Mouse (Mus musculus): Measurements from ENCODE around the gene Cbfa2t2.

DNA sequence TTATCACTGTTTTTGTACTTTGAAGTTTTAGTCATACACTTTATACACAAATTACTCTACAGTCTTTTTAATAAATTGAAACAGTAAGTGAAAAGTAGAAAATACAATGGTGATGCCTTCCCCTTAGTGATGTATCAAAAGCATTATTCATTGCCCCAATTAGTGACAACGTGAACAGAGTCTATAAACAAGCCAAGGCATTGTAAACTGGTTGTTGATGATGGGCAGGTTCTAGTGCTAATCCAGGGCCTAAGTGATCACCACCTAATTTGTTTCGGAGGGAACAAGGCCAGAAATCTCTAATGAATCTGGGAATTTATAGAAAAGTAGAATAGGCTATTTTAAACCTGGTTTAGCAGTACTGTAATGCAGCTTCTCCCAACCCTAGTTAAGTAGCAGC is 70.8 kb downstream of the Cbfa2t2 start:
- TF ChIP-seq CTCF (IDR thresholded peaks at IDR 0.05; ENCODE audit: insufficient read depth, low read length) = no peak
- TF ChIP-seq POLR2A (IDR thresholded peaks at IDR 0.05; ENCODE audit: borderline replicate concordance, extremely low read depth, low read depth, low read length) = no peak

All from lung, adult 2 months (tissue).